Mouse (Mus musculus): ENCODE measurements at regions not wholly inside any gene's neighbourhood (a gene's known extent, or its start where the extent isn't known, plus 50 kb on each side); places are given as distances from the start of the nearest gene placed in this dataset.

DNA sequence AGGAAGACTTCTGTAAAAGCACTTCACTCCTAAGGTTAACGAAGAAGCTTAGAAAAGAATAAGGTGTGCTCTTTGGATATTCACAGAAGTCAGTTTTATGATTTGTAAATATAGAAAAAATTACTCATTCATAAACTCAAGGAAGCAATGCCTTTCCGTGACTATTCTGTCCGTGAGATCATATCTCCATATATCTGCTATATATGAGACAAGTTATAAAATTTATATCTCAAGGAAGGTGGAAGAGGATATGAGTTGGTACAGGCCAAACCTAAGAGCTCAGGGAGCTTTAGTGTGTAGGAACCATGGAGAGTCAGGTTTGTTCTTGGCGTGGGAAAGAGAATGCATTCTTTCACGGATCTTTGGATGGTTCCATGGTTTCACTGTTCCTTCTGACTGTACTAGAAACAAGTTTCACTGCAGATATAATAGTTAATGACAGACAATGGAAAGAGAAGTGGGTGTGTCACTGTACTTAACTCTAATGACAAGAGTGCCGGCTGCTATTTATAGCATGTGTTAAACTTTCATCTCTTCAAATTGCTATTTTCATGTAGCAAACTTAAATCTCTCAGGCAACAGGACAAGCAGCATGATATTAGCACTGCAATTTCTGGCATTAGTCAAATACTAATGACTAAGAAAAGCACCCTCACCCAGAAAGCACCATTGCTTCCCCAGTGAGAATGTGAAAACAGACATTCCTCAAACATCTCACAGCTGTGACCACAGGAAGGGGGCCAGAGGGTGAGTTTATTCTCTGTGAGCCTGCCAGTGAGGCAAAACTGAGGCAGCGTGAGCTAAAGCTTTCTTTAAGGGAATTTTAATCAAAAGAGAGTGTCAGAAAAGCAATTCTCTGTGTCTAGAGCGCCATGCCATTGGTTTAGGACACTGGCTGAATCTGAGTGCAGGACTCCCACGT is 67.4 kb downstream of the Areg start:
- no peak overlapping the region for H3K4me3 ChIP-seq
- TF ChIP-seq E2F4 (IDR thresholded peaks at IDR 0.05; ENCODE audit: insufficient read depth) = no peak
- TF ChIP-seq CEBPB (IDR thresholded peaks at IDR 0.05; ENCODE audit: insufficient read depth, poor library complexity, severe bottlenecking) = no peak
- TF ChIP-seq REST (IDR thresholded peaks at IDR 0.05; ENCODE audit: insufficient read depth, insufficient read length) = no peak
- no peak for TF ChIP-seq MYOG (IDR thresholded peaks at IDR 0.05; ENCODE audit: control insufficient read depth in 1 of 3, insufficient read depth in 1 of 3, insufficient read length in 2 of 3, low read depth in 2 of 3)
- TF ChIP-seq USF1 (IDR thresholded peaks at IDR 0.05; ENCODE audit: low read depth) = no peak
- no peak for TF ChIP-seq POLR2AphosphoS2 (IDR thresholded peaks at IDR 0.05; ENCODE audit: insufficient read length, low read depth)
- TF ChIP-seq MYOD1 (IDR thresholded peaks at IDR 0.05; ENCODE audit: control insufficient read depth in 1 of 3, insufficient read length in 2 of 3, low read depth in 2 of 3) = no peak
- no peak for TF ChIP-seq MAX (IDR thresholded peaks at IDR 0.05; ENCODE audit: low read depth)
- no peak for TF ChIP-seq TCF3 (IDR thresholded peaks at IDR 0.05; ENCODE audit: insufficient read length, low read depth)
- no peak overlapping the region for H3ac ChIP-seq (ENCODE audit: control insufficient read depth, insufficient read length)
- no peaks in the 10 kb centered on the region for H3K79me2 ChIP-seq (ENCODE audit: control insufficient read depth, insufficient read depth)
- no peaks in the 10 kb centered on the region for H3K27me3 ChIP-seq (ENCODE audit: control insufficient read depth, insufficient read depth, insufficient read length)
- no peaks in the 10 kb centered on the region for H3K36me3 ChIP-seq (ENCODE audit: control insufficient read depth, insufficient read depth)
- H3K4me2 ChIP-seq (ENCODE audit: low read depth) = no peak overlapping the region

DNA sequence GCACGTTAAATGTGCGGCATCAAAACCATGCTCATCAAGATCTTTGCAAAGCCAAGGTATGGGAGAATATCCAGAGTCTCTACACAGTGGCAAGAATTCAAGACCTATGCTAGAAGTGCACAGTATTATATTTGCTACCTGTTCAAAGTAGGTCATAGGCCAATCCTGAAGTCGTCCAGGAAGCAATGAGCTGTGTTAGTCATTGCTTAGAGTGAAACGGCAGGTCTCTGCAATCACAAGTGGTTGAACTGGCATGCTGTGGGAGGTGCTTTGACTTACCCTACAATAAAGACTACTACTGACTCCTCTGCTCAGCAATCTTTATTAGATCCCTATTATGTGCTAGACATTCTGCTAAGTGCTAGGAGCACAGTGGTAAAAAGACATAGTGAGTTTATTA is 80.8 kb downstream of the Areg start:
- H3K36me3 ChIP-seq (ENCODE audit: control insufficient read depth, insufficient read depth) = no peaks in the 10 kb centered on the region
- TF ChIP-seq E2F4 (IDR thresholded peaks at IDR 0.05; ENCODE audit: insufficient read depth) (no peak), MAX (IDR thresholded peaks at IDR 0.05; ENCODE audit: low read depth) (no peak), POLR2A (IDR thresholded peaks at IDR 0.05; ENCODE audit: insufficient read length, low read depth) (no peak), MYOD1 (IDR thresholded peaks at IDR 0.05; ENCODE audit: control insufficient read depth in 1 of 3, insufficient read length in 2 of 3, low read depth in 2 of 3) (no peak), TCF3 (IDR thresholded peaks at IDR 0.05; ENCODE audit: insufficient read length, low read depth) (no peak), POLR2AphosphoS2 (IDR thresholded peaks at IDR 0.05; ENCODE audit: insufficient read length, low read depth) (no peak), USF1 (IDR thresholded peaks at IDR 0.05; ENCODE audit: low read depth) (no peak), SRF (IDR thresholded peaks at IDR 0.05; ENCODE audit: control insufficient read depth, insufficient read length, low read depth) (no peak), CEBPB (IDR thresholded peaks at IDR 0.05; ENCODE audit: insufficient read depth, poor library complexity, severe bottlenecking) (no peak), MYOG (IDR thresholded peaks at IDR 0.05; ENCODE audit: control insufficient read depth in 1 of 3, insufficient read depth in 1 of 3, insufficient read length in 2 of 3, low read depth in 2 of 3) (no peak), TCF12 (IDR thresholded peaks at IDR 0.05; ENCODE audit: insufficient read depth, poor library complexity, severe bottlenecking) (no peak), REST (IDR thresholded peaks at IDR 0.05; ENCODE audit: insufficient read depth, insufficient read length) (no peak)
- H3K79me2 ChIP-seq (ENCODE audit: control insufficient read depth, insufficient read depth) = no peaks in the 10 kb centered on the region
- H3K4me2 ChIP-seq (ENCODE audit: low read depth) = no peak overlapping the region
- no peak overlapping the region for H3ac ChIP-seq (ENCODE audit: control insufficient read depth, insufficient read length)
- no peaks in the 10 kb centered on the region for H3K27me3 ChIP-seq (ENCODE audit: control insufficient read depth, insufficient read depth, insufficient read length)
- no peak overlapping the region for H3K4me3 ChIP-seq

DNA sequence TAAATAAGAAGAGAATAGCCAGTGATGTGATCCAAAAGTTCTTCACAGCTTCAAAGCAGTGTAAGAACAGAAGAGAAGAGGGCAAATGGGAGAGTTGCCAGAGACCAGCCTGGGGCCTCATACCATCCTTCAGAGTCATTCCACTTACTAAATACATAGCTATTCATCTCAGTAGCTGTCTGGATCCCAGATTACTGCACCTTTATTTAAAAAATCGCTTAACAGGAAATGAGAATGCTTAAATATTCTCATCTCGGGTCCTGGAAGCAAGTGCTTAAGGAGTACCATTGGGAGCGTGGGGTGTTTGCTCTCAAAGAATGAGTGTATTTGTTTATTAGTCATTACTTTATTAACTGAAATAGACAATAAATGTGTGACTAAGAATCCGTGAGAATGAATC is 102.3 kb downstream of the Areg start:
- Histone ChIP-seq H3K4me2 (ENCODE audit: low read depth) (peak overlapping the region; percentile 22), H3K27me3 (ENCODE audit: control insufficient read depth, insufficient read depth, insufficient read length) (no peaks in the 10 kb centered on the region), H3ac (ENCODE audit: control insufficient read depth, insufficient read length) (no peak overlapping the region), H3K4me3 (no peak overlapping the region), H3K79me2 (ENCODE audit: control insufficient read depth, insufficient read depth) (no peaks in the 10 kb centered on the region), H3K36me3 (ENCODE audit: control insufficient read depth, insufficient read depth) (no peaks in the 10 kb centered on the region)
- TF ChIP-seq MYOG (IDR thresholded peaks at IDR 0.05; ENCODE audit: control insufficient read depth in 1 of 3, insufficient read depth in 1 of 3, insufficient read length in 2 of 3, low read depth in 2 of 3) (no peak), E2F4 (IDR thresholded peaks at IDR 0.05; ENCODE audit: insufficient read depth) (no peak), MAX (IDR thresholded peaks at IDR 0.05; ENCODE audit: low read depth) (no peak), MYOD1 (IDR thresholded peaks at IDR 0.05; ENCODE audit: control insufficient read depth in 1 of 3, insufficient read length in 2 of 3, low read depth in 2 of 3) (no peak), REST (IDR thresholded peaks at IDR 0.05; ENCODE audit: insufficient read depth, insufficient read length) (no peak), POLR2A (IDR thresholded peaks at IDR 0.05; ENCODE audit: insufficient read length, low read depth) (no peak), CEBPB (IDR thresholded peaks at IDR 0.05; ENCODE audit: insufficient read depth, poor library complexity, severe bottlenecking) (no peak), TCF12 (IDR thresholded peaks at IDR 0.05; ENCODE audit: insufficient read depth, poor library complexity, severe bottlenecking) (no peak), POLR2AphosphoS2 (IDR thresholded peaks at IDR 0.05; ENCODE audit: insufficient read length, low read depth) (no peak), TCF3 (IDR thresholded peaks at IDR 0.05; ENCODE audit: insufficient read length, low read depth) (no peak), SRF (IDR thresholded peaks at IDR 0.05; ENCODE audit: control insufficient read depth, insufficient read length, low read depth) (no peak), USF1 (IDR thresholded peaks at IDR 0.05; ENCODE audit: low read depth) (no peak)

DNA sequence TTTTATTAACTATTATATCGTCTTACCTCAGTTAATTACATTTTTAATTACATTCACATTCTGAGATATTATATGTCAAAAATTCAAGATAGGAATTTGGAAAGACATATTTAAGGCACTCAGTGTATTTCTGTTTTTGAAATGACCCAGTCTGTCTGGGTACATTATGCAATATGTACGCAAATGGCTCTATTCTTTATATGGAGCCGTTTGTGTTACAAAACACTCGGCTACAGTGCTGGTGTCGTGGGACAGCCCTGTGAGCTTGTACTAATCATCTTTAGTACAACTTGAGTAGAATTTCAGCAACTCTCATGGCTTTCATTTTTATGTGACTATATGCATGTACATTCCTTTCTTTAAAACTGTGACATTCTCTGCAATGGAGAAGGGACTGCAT is 108.0 kb downstream of the Areg start:
- no peaks in the 10 kb centered on the region for H3K36me3 ChIP-seq (ENCODE audit: control insufficient read depth, insufficient read depth)
- no peak overlapping the region for H3K4me2 ChIP-seq (ENCODE audit: low read depth)
- TF ChIP-seq REST (IDR thresholded peaks at IDR 0.05; ENCODE audit: insufficient read depth, insufficient read length) (no peak), E2F4 (IDR thresholded peaks at IDR 0.05; ENCODE audit: insufficient read depth) (no peak), MYOD1 (IDR thresholded peaks at IDR 0.05; ENCODE audit: control insufficient read depth in 1 of 3, insufficient read length in 2 of 3, low read depth in 2 of 3) (no peak), USF1 (IDR thresholded peaks at IDR 0.05; ENCODE audit: low read depth) (no peak), POLR2A (IDR thresholded peaks at IDR 0.05; ENCODE audit: insufficient read length, low read depth) (no peak), MYOG (IDR thresholded peaks at IDR 0.05; ENCODE audit: control insufficient read depth in 1 of 3, insufficient read depth in 1 of 3, insufficient read length in 2 of 3, low read depth in 2 of 3) (no peak), SRF (IDR thresholded peaks at IDR 0.05; ENCODE audit: control insufficient read depth, insufficient read length, low read depth) (no peak), TCF12 (IDR thresholded peaks at IDR 0.05; ENCODE audit: insufficient read depth, poor library complexity, severe bottlenecking) (no peak), CEBPB (IDR thresholded peaks at IDR 0.05; ENCODE audit: insufficient read depth, poor library complexity, severe bottlenecking) (no peak), POLR2AphosphoS2 (IDR thresholded peaks at IDR 0.05; ENCODE audit: insufficient read length, low read depth) (no peak), TCF3 (IDR thresholded peaks at IDR 0.05; ENCODE audit: insufficient read length, low read depth) (no peak)
- no peak overlapping the region for H3K4me3 ChIP-seq
- H3ac ChIP-seq (ENCODE audit: control insufficient read depth, insufficient read length) = no peak overlapping the region
- H3K79me2 ChIP-seq (ENCODE audit: control insufficient read depth, insufficient read depth) = no peaks in the 10 kb centered on the region
- no peaks in the 10 kb centered on the region for H3K27me3 ChIP-seq (ENCODE audit: control insufficient read depth, insufficient read depth, insufficient read length)
